Mouse (Mus musculus): ENCODE data around the gene Mcat.

The Mcat gene

GRCm38 (mm10) chr15:83518215-83519048 lies 45.2 kb downstream of the Mcat start:
- TF ChIP-seq GATA4 (IDR thresholded peaks at IDR 0.05; ENCODE audit: insufficient replicate concordance, low read length) = no peak

DNA sequence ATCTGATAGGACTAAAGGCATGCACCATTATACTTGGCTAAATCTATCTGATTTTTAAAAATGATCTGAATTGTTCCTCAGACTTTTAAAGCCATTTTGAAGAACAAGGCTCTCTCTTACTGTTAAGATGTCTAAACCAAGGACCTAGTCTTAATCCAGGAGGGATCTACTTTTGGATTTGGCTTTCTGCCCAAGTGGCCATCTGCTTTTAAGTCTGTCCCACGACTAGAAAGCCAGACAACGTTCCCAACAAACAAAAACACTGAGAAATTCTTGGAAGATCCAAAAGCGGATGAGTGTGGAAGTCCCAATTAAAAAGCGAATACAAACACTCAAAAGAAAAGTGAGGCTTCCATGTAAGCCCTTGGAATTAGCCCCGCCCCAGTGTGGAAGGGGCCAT lies 48.6 kb downstream of the Mcat start:
- TF ChIP-seq GATA4 (IDR thresholded peaks at IDR 0.05; ENCODE audit: insufficient replicate concordance, low read length) = no peak

- no peak for TF ChIP-seq GATA4 (IDR thresholded peaks at IDR 0.05; ENCODE audit: insufficient replicate concordance, low read length)
These were observed 50.9 kb downstream of the Mcat start for GRCm38 (mm10) chr15:83512489-83513281.

DNA sequence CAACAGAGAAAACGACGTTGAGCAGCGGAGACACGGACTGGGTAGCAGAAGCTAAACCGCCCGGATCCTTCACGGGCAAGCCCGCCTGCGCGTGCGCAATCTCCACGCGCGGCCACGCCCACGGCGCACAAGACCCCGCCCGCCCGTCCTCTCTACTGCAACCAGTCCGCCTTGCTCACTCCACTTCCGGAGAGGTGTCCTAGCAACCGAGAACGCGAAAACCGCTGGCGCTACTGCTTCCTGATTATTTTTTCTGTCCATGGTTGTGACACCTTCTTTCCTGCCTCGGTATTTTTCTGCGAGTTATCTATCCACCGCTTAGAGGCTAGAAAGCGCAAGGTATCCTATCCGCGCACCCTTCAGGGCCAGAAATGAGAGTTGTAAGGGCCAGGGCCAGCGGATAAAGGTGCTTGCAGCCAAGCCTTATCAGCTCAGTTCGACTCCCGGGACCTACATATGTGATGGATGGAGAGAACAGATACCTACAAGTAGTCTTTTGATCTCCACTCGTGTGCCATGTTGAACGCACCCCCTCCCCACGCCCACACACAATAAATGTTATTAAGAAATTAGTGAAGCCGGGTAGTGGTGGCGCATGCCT lies 52.7 kb downstream of the Mcat start, which contains the start of gene Ttll1:
Ttll1 (minus strand) TSS at position 89 of the 601 bp plus-strand sequence.
- TF ChIP-seq GATA4 (IDR thresholded peaks at IDR 0.05; ENCODE audit: insufficient replicate concordance, low read length) = no peak

GRCm38 (mm10) chr15:83509950-83510804 lies 53.4 kb downstream of the Mcat start:
- TF ChIP-seq GATA4 (IDR thresholded peaks at IDR 0.05; ENCODE audit: insufficient replicate concordance, low read length) = no peak

- TF ChIP-seq GATA4 (IDR thresholded peaks at IDR 0.05; ENCODE audit: insufficient replicate concordance, low read length) = no peak
These were observed 63.2 kb downstream of the Mcat start for GRCm38 (mm10) chr15:83500352-83500751.

GRCm38 (mm10) chr15:83499211-83499755 lies 64.3 kb downstream of the Mcat start:
- no peak for TF ChIP-seq GATA4 (IDR thresholded peaks at IDR 0.05; ENCODE audit: insufficient replicate concordance, low read length)

GRCm38 (mm10) chr15:83497299-83497698 lies 66.3 kb downstream of the Mcat start:
- TF ChIP-seq GATA4 (IDR thresholded peaks at IDR 0.05; ENCODE audit: insufficient replicate concordance, low read length) = no peak

Measured in liver, adult (tissue).